In the genomic region with DNA sequence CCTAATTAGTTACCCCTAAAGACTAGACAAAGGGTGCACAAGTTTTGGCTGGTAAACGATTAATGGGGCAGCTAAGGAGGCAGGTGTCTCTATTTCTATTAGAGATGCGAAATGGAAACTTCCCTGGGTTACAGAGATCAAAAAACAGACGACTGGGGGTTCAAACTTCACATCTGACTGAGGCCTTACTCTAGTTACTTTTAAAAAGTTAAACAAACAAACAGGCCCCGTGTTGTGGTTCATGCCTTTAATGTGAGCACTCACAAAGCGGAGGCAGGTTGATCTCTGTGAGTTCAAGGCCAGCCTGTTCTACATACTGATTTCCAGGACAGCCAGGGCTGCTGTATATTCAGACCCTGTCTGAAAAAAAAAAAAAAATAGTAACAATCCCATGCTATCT, we compare ENCODE assay signal across 10 mouse cellular contexts. TPM values are rescaled to one million over a fixed set of nuclear protein-coding genes. Genes with fewer than 3 reads are reported as not detected.
DNase-seq lines count a peak whose midpoint lies in the region; ATAC-seq lines count a peak whose summit lies in the region.
"Had no signal": no experiment of that assay in that cellular context is flagged by ENCODE, and none has a peak within 500 bp of the region (broad histone marks: within the 10 kb centered on the region; RNA-seq: fewer than 3 reads in every experiment).

No protein-coding gene starts in this region.

- no peak for ATAC-seq in lung, embryonic 15.5 days (ENCODE audit: borderline replicate concordance, extremely low read depth, low FRiP score, low TSS enrichment)
- ATAC-seq in neural tube, embryonic 14.5 days (ENCODE audit: low read depth): no peak

- no peak overlapping the region for H3K9ac ChIP-seq in lung, embryonic 15.5 days
- no peak overlapping the region; the same call in 1 of the 2 replicates for H3K9ac ChIP-seq in neural tube, embryonic 14.5 days (replicated peaks; ENCODE audit: low read depth, low read length)

- H3K27me3 ChIP-seq in lung, embryonic 15.5 days: no peaks in the 10 kb centered on the region
- H3K27me3 ChIP-seq in neural tube, embryonic 14.5 days (ENCODE audit: control insufficient read depth, insufficient read depth, low read length): no peaks in the 10 kb centered on the region

- H3K4me3 ChIP-seq in lung, embryonic 15.5 days: 0 out of 2 replicates have a peak overlapping the region, but pooled peaks have one; percentile 82
- peak overlapping the region; percentile 54; the same call in 1 of the 2 replicates for H3K4me3 ChIP-seq in neural tube, embryonic 14.5 days (ENCODE audit: low read depth, low read length)

- no peak overlapping the region; the same call in 1 of the 2 replicates for H3K4me2 ChIP-seq in lung, embryonic 15.5 days
- H3K4me2 ChIP-seq in neural tube, embryonic 14.5 days (ENCODE audit: low read depth, low read length): peak overlapping the region; percentile 75; the same call in 1 of the 2 replicates

- H3K4me1 ChIP-seq in lung, embryonic 15.5 days: peaks cover 16% of the 10 kb centered on the region
- H3K4me1 ChIP-seq in neural tube, embryonic 14.5 days (ENCODE audit: control insufficient read depth, insufficient read depth, low read length): peaks cover 13% of the 10 kb centered on the region

- WGBS in lung, embryonic 15.5 days: 69% methylated on average over 5 of the region's 5 CpGs
- WGBS in neural tube, embryonic 14.5 days: 89% methylated on average over 5 of the region's 5 CpGs

- no peaks in the 10 kb centered on the region for H3K9me3 ChIP-seq in lung, embryonic 15.5 days
- no peaks in the 10 kb centered on the region for H3K9me3 ChIP-seq in neural tube, embryonic 14.5 days (ENCODE audit: control insufficient read depth, low read length)

- H3K27ac ChIP-seq in lung, embryonic 15.5 days: no peak overlapping the region
- H3K27ac ChIP-seq in neural tube, embryonic 14.5 days (ENCODE audit: low read depth, low read length): no peak overlapping the region

- DNase-seq in cerebellum, adult 9-10 months: peak; percentile 53
- DNase-seq in cerebellum, adult 18-20 months: no peak
- no peak for DNase-seq in lung, postnatal 25 days (ENCODE audit: low spot score)
- peak; percentile 14 for DNase-seq in kidney, postnatal 10 days
- no peak for DNase-seq in ovary, postnatal 14 days (ENCODE audit: low spot score)
- DNase-seq in thymus, postnatal 10 days (ENCODE audit: low spot score in 2 of 2): no peak
- DNase-seq: cerebellum, adult 11 months; lung, adult 2 months had no signal

- H3K36me3 ChIP-seq in lung, embryonic 15.5 days: peaks cover 8% of the 10 kb centered on the region; the same call in 1 of the 2 replicates
- H3K36me3 ChIP-seq in neural tube, embryonic 14.5 days (ENCODE audit: control insufficient read depth, insufficient read depth, low read length): peaks cover 7% of the 10 kb centered on the region; the same call in 1 of the 2 replicates

RNA-seq across cellular contexts. Expression of a gene that starts 1.6 kb away (rescaled TPM):
- polyA plus RNA-seq in lung, embryonic 15.5 days (2015; fragmentation: Nextera tagmentation; extraction: Ambion mirVana): 48.8 and 53.6 TPM in 2 replicates
- polyA plus RNA-seq in neural tube, embryonic 14.5 days (2014; fragmentation: Nextera tagmentation; extraction: Ambion mirVana): 69.3 and 73.0 TPM in 2 replicates

Comparison
In these comparisons a context has a peak if more than half of its experiments do, and no peak if none do; other contexts are left out.
1. DNase-seq: peak in cerebellum, adult 9-10 months (single experiment) and kidney, postnatal 10 days (single experiment); none in cerebellum, adult 18-20 months (0 of 2), lung, postnatal 25 days (single experiment), ovary, postnatal 14 days (single experiment) and thymus, postnatal 10 days (0 of 2).